Mouse (Mus musculus) spleen, embryonic (tissue): ENCODE measurements around the gene Stc2.

Experiments
- CTCF ChIA-PET: fragments of 350-600 bp; sonication (Branson Sonifier 250); formaldehyde crosslinking; loops from one replicate; lab custom pipeline; 2022; lab: Charles Lee

The Stc2 gene

GRCm38 (mm10) chr11:31369648-31370286 lies at the start of gene Stc2:
Stc2 (minus strand) TSS chr11:31370074.
- CTCF ChIA-PET = no interaction called here

DNA sequence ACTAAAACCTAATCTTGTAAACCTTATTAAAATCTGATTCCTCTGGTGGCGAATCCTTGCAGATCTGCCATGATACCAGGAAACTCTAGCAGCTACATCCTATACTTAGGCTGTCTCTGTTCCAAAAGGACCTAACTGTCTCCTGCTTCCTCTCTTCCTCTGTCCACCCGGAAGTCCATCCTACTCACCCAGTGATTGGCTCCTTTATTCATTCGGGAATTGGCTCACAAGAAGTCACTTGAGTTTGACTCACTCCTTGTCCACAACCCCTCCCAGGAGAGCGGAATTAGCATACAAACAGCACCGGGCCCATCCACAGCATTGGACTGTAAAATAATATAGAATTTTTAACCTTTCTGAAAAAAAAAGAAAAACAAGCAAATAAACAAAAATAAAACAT lies 47.2 kb upstream of the Stc2 start:
- CTCF ChIA-PET = no interaction called here

DNA sequence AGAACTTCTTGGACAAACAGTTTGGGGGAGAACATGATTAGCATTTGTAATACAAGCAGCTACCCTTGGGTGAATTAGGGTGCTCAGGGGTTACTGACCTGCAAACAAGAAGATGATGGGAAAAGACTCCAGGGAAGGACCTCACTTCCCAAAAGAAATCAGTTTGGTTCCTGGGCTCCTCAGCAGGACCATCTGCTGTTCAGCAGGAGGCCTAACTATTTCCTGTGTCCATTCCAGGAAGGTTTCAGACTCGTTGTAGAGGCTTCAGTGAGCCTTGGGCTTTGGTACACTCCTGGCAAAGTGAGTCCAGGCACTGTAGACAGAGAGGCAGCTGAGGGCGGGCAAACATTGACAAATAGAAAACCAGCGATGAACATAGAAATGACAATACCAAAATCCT lies 42.5 kb upstream of the Stc2 start:
- CTCF ChIA-PET = no interaction called here

GRCm38 (mm10) chr11:31406736-31407135 lies 36.9 kb upstream of the Stc2 start:
- CTCF ChIA-PET = no interaction called here

GRCm38 (mm10) chr11:31403080-31403479 lies 33.2 kb upstream of the Stc2 start:
- CTCF ChIA-PET = no interaction called here

DNA sequence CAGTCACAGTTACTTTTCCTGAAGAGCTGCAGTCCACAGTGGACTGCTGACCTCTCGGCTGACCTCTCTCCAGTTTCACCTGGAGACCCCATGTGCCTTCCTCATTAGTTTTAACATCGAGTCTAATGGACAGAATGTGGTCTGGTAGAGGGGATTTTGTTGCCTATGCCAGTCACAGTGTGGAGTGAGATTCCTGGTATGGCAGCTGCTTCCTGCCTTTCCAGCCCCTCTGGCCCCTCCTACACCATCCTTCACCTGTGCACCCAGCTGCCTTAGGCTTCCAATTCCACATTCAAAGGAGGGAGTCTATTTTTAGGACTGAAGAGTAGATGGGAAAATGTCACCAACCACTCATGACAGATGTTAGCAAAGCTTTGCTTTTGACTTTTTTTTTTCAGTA lies 28.7 kb upstream of the Stc2 start:
- CTCF ChIA-PET = no interaction called here

DNA sequence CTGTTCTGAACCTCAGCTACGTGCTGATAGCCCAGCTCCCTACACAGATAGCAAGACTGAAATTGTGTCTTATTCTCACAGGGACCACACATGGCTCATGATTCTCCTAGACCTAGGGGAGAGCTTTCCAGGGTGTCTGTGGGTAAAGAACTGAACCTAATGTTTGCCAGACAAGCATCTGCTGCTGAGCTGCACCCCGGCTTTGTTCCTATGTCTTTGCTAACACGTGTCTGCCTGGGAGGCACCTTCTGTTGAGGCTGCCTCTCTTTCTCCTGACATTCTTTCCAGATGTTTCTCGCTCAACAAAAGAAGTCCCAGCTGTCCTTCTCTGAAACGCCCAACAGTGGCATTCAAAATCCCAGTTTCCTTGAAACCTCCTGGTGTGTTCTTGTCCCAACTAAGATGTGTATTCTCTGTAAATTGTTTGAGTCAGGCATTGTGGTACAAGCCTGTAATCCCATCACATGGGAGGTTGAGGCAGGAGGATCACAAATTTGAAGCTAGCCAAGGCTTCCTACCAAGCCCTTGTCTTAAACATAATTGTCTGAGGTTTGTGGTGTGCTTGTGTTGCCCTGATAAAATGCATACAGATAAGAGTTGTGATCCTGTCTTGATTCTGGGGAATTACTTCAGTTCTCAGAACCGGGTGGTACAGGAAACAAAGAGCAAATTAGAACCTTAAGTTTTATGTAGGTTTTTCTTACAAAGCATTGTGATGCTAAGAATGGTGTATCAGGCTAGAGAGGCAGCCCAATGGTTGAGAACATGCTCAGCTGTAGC lies 27.0 kb upstream of the Stc2 start:
- CTCF ChIA-PET = no interaction called here

GRCm38 (mm10) chr11:31394026-31394425 lies 24.2 kb upstream of the Stc2 start:
- CTCF ChIA-PET = no interaction called here

- CTCF ChIA-PET = no interaction called here
Measured at GRCm38 (mm10) chr11:31392340-31392739, 22.5 kb upstream of the Stc2 start.

DNA sequence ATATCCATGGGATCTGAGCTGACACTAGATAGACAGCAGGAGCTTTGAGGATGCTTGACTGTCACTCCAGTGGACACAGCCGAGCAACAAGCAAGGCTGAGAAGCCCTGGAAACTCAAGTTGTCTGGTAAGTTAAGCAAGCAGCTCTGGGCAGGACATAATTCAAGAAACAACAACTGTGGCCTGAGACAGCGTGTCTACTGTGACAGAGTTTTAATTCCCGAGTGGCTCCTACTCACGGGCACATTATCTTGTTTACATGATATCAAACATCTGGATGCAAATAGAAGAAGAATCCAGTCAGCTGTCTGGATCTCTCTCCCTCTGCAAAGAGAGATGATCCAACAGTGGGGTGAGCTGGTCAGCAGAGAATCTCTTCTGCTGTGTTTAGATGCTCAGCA lies 19.0 kb upstream of the Stc2 start:
- CTCF ChIA-PET = no interaction called here

GRCm38 (mm10) chr11:31387526-31387925 lies 17.7 kb upstream of the Stc2 start:
- CTCF ChIA-PET = no interaction called here

DNA sequence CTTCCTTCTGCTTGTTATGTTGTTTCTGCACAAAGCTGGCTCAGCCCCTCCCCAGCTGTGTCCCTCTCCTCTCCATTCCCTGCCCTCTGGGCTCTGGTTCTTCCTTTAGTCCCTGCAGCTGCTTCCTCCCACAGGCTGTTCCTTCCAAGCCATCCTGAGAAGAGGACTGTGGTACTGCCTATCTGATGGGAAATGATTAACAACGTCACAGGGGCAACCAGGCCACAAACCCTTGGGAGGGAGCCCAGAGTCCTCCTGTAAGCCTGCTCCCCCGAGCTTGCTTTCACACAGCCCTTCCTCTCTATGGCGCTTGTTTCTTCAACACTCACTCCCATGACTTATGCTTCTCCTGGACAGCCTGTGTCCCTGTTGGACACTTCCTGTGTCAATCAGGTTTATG lies 16.7 kb upstream of the Stc2 start:
- CTCF ChIA-PET = no interaction called here

DNA sequence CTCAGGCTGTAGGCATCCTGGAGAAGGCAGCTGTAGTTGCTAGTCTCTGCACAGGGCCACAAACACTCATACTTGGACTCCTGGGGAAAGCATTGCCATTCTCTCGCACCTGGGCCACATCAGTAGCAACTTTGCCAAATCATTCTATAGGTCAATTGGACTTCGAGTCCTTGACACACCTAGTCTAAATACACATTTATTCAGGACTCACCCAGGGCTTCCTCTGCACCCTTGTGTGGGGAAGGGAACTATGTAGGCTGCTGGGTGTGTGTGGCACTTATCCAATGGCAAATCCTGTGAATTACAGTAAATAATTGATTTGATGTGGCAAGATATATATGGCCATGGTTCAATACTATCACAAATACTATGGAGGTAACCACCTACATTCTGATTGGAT lies 14.1 kb upstream of the Stc2 start:
- CTCF ChIA-PET = no interaction called here

- CTCF ChIA-PET = no interaction called here
Measured at GRCm38 (mm10) chr11:31382145-31382544, 12.3 kb upstream of the Stc2 start.

DNA sequence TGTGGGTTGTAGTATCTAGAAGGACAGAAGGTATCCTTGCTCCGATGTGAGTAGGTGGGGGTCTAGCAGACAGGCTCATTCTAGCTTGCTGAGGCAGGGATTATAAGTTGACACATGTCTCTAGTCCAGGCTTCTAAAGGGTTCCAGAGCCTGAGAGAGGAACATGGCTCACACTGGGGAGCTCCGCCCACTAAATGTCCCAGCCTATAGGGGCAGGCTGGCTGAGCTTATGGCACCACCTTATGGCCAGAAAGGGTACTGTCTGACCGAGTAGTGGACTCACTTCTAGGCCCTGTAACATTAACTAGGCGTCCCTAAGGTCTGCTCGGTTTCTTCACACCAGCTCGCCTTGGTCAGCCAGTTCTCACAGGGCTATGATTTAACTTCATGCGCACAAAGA lies 3.6 kb upstream of the Stc2 start:
- CTCF ChIA-PET = no interaction called here

DNA sequence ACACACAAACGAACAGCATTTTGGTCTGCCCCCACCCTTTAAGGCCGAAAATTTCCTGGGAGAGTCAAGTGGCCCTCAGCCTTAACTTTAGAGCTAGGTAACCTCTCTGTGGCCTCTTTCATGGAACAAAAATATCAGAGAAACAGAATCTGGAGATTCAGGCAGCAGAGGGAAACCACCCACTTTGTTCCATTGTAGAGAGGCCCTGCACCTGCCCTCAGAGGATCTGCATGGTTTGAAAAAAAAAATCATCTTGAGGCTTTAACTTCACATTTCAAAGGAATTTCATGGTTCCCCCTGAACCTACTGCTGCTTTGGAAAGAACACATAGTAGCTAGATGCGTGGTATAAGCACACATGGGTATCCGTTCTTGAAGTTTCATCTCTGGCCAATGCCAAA lies 2.3 kb upstream of the Stc2 start:
- CTCF ChIA-PET = interaction anchor here (0.7 kb wide), 1 partner anchor 9 kb away, joined by 4 read pairs; no protein-coding TSS in a partner anchor

DNA sequence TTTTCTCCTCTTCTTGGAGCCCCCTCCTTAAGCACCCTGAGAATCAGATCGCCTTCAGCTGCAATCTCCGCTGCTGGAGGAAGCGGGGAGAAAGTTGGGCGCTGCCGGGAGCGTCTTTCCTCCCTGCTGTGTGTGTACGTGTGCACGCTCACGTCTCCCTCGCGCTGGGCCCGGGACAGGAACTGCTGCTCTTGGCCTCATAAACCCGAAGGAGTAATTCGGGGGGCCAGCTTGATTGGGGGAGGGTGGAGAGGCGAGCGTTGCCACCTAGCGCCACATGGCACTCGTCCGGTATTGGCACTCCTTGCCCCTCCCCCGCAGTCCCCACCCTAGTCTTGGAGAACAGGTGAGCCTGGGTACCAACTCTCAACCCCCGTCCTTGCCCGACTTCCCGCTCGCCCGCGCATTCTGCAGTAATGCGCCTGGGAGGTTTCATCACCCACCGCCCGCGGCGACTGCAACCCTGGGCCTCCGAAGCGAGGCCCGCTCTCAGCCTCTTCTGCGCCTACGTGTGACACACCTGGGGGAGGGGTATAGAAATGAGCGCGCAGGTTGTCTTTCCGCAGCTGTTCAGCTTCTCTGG lies 1.5 kb upstream of the Stc2 start:
- CTCF ChIA-PET = no interaction called here

GRCm38 (mm10) chr11:31370436-31371230 lies 759 bp upstream of the Stc2 start:
- CTCF ChIA-PET = interaction anchor here (0.7 kb wide), 1 partner anchor 29 kb away, joined by 3 read pairs; no protein-coding TSS in a partner anchor

DNA sequence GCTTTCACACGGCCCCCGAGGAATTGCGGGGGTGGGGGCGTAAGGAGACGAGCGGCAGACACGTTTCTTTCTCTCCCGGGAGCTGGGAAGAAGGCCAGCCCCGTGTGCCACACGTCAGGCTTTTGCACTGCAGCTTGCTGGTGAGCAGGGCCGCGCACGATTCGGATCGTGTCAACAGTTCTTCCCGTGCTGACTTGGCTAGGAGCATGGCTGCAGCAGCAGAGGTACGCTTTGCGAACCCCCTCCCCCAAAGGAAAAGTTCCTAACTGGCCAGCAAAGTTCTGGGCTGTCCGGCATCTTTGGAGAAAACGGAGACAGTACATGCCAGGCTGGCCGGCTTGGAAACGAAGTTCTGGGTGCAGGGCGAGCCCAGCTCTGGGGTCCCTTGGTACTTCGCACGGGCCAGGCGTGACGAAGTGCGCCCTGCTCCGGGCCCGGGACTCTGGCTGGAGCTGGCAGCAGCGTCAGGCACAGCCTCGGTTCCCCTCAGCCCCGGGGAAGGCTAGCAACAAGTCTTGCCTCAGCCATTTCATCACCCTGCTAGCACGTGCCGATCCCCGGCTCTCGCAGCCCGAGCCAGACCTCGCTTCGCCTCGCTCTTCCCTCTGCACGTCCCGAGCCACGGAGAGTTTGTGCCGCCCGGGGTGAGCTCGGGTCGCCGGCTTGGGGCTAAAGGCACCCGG lies 768 bp downstream of the Stc2 start:
- CTCF ChIA-PET = no interaction called here

- CTCF ChIA-PET = no interaction called here
Measured at GRCm38 (mm10) chr11:31368252-31368964, 1.5 kb downstream of the Stc2 start.

GRCm38 (mm10) chr11:31366827-31367226 lies 3.0 kb downstream of the Stc2 start:
- CTCF ChIA-PET = no interaction called here
